Mouse (Mus musculus): Measurements from ENCODE around the gene Elovl5. TPM values are rescaled to one million over a fixed set of nuclear protein-coding genes. Genes with fewer than 3 reads are reported as not detected.
"Not testable (repeated sequence)": the region's sequence is repeated elsewhere in the genome, so short reads cannot be mapped to it uniquely, and the experiment has no call there.

Elovl5 gene
- polyA plus RNA-seq, 1 experiment from 2014 or later, result 70.7 TPM

GRCm38 (mm10) chr9:77993538-77994255, 76.5 kb downstream of the Elovl5 start:
- H3K4me1 ChIP-seq (replicated peaks; ENCODE audit: control insufficient read depth, insufficient read depth, low read length); H3K9ac ChIP-seq (replicated peaks; ENCODE audit: low read depth, low read length); H3K9me3 ChIP-seq (ENCODE audit: control insufficient read depth, low read length); H3K27ac ChIP-seq (ENCODE audit: low read length); H3K4me2 ChIP-seq (ENCODE audit: low read length); H3K27me3 ChIP-seq (replicated peaks; ENCODE audit: control insufficient read depth, insufficient read depth, low read length); H3K36me3 ChIP-seq (ENCODE audit: control insufficient read depth, insufficient read depth); H3K4me3 ChIP-seq (replicated peaks; ENCODE audit: low read length); ATAC-seq: not testable (repeated sequence)
- 86% methylated on average over 2 of the region's 2 CpGs for WGBS

- no peak overlapping the region for H3K9ac ChIP-seq (replicated peaks; ENCODE audit: low read depth, low read length)
- no peak overlapping the region for H3K4me2 ChIP-seq (ENCODE audit: low read length)
- no peak overlapping the region for H3K4me3 ChIP-seq (replicated peaks; ENCODE audit: low read length)
- H3K27ac ChIP-seq (ENCODE audit: low read length), result no peak overlapping the region
- no peaks in the 10 kb centered on the region for H3K36me3 ChIP-seq (ENCODE audit: control insufficient read depth, insufficient read depth)
- no peaks in the 10 kb centered on the region for H3K9me3 ChIP-seq (ENCODE audit: control insufficient read depth, low read length)
- ATAC-seq, result no peak
- 83% methylated on average over 9 of the region's 9 CpGs for WGBS
- H3K27me3 ChIP-seq (replicated peaks; ENCODE audit: control insufficient read depth, insufficient read depth, low read length), result no peaks in the 10 kb centered on the region
- no peaks in the 10 kb centered on the region for H3K4me1 ChIP-seq (replicated peaks; ENCODE audit: control insufficient read depth, insufficient read depth, low read length)
Observed at GRCm38 (mm10) chr9:77995235-77995634, 78.1 kb downstream of the Elovl5 start.

GRCm38 (mm10) chr9:78000586-78001500, 83.7 kb downstream of the Elovl5 start:
- no peak overlapping the region for H3K27ac ChIP-seq (ENCODE audit: low read length)
- H3K4me3 ChIP-seq (replicated peaks; ENCODE audit: low read length), result no peak overlapping the region
- no peak for ATAC-seq
- no peak overlapping the region for H3K4me2 ChIP-seq (ENCODE audit: low read length)
- no peaks in the 10 kb centered on the region for H3K9me3 ChIP-seq (ENCODE audit: control insufficient read depth, low read length)
- no peak overlapping the region for H3K9ac ChIP-seq (replicated peaks; ENCODE audit: low read depth, low read length)
- H3K4me1 ChIP-seq (replicated peaks; ENCODE audit: control insufficient read depth, insufficient read depth, low read length), result no peaks in the 10 kb centered on the region
- no peaks in the 10 kb centered on the region for H3K36me3 ChIP-seq (ENCODE audit: control insufficient read depth, insufficient read depth)
- WGBS, result 89% methylated on average over 7 of the region's 7 CpGs
- H3K27me3 ChIP-seq (replicated peaks; ENCODE audit: control insufficient read depth, insufficient read depth, low read length), result no peaks in the 10 kb centered on the region

GRCm38 (mm10) chr9:78003278-78003677, 86.1 kb downstream of the Elovl5 start:
- H3K4me3 ChIP-seq (replicated peaks; ENCODE audit: low read length), result no peak overlapping the region
- no peaks in the 10 kb centered on the region for H3K27me3 ChIP-seq (replicated peaks; ENCODE audit: control insufficient read depth, insufficient read depth, low read length)
- H3K9ac ChIP-seq (replicated peaks; ENCODE audit: low read depth, low read length), result no peak overlapping the region
- no peak for ATAC-seq
- no peaks in the 10 kb centered on the region for H3K36me3 ChIP-seq (ENCODE audit: control insufficient read depth, insufficient read depth)
- no peak overlapping the region for H3K4me2 ChIP-seq (ENCODE audit: low read length)
- no peaks in the 10 kb centered on the region for H3K4me1 ChIP-seq (replicated peaks; ENCODE audit: control insufficient read depth, insufficient read depth, low read length)
- H3K27ac ChIP-seq (ENCODE audit: low read length), result no peak overlapping the region
- WGBS, result 85% methylated on average over 2 of the region's 2 CpGs
- H3K9me3 ChIP-seq (ENCODE audit: control insufficient read depth, low read length), result no peaks in the 10 kb centered on the region

- no peak overlapping the region for H3K9ac ChIP-seq (replicated peaks; ENCODE audit: low read depth, low read length)
- H3K4me2 ChIP-seq (ENCODE audit: low read length), result no peak overlapping the region
- no peaks in the 10 kb centered on the region for H3K27me3 ChIP-seq (replicated peaks; ENCODE audit: control insufficient read depth, insufficient read depth, low read length)
- no peaks in the 10 kb centered on the region for H3K4me1 ChIP-seq (replicated peaks; ENCODE audit: control insufficient read depth, insufficient read depth, low read length)
- H3K27ac ChIP-seq (ENCODE audit: low read length), result no peak overlapping the region
- no peak overlapping the region for H3K4me3 ChIP-seq (replicated peaks; ENCODE audit: low read length)
- H3K9me3 ChIP-seq (ENCODE audit: control insufficient read depth, low read length), result no peaks in the 10 kb centered on the region
- 58% methylated on average over 3 of the region's 3 CpGs for WGBS
- no peak for ATAC-seq
- no peaks in the 10 kb centered on the region for H3K36me3 ChIP-seq (ENCODE audit: control insufficient read depth, insufficient read depth)
Observed at GRCm38 (mm10) chr9:78005481-78005880, 88.3 kb downstream of the Elovl5 start.

- 55% methylated on average over 19 of the region's 19 CpGs for WGBS
- Histone ChIP-seq H3K9ac (replicated peaks; ENCODE audit: low read depth, low read length) (no peak overlapping the region), H3K27ac (ENCODE audit: low read length) (no peak overlapping the region), H3K36me3 (ENCODE audit: control insufficient read depth, insufficient read depth) (no peaks in the 10 kb centered on the region), H3K4me2 (ENCODE audit: low read length) (no peak overlapping the region), H3K4me1 (replicated peaks; ENCODE audit: control insufficient read depth, insufficient read depth, low read length) (no peaks in the 10 kb centered on the region), H3K4me3 (replicated peaks; ENCODE audit: low read length) (no peak overlapping the region), H3K9me3 (ENCODE audit: control insufficient read depth, low read length) (no peaks in the 10 kb centered on the region), H3K27me3 (replicated peaks; ENCODE audit: control insufficient read depth, insufficient read depth, low read length) (no peaks in the 10 kb centered on the region)
- ATAC-seq, result peak; percentile 83
Observed at GRCm38 (mm10) chr9:78006209-78007001, 89.2 kb downstream of the Elovl5 start.

GRCm38 (mm10) chr9:78009382-78009781, 92.2 kb downstream of the Elovl5 start:
- ATAC-seq, result no peak
- no peaks in the 10 kb centered on the region for H3K9me3 ChIP-seq (ENCODE audit: control insufficient read depth, low read length)
- WGBS, result 92% methylated on average over 7 of the region's 7 CpGs

GRCm38 (mm10) chr9:78010187-78010586, 93.0 kb downstream of the Elovl5 start:
- Histone ChIP-seq H3K9me3 (ENCODE audit: control insufficient read depth, low read length) (no peaks in the 10 kb centered on the region), H3K4me1 (replicated peaks; ENCODE audit: control insufficient read depth, insufficient read depth, low read length) (no peaks in the 10 kb centered on the region), H3K27me3 (replicated peaks; ENCODE audit: control insufficient read depth, insufficient read depth, low read length) (no peaks in the 10 kb centered on the region), H3K36me3 (ENCODE audit: control insufficient read depth, insufficient read depth) (no peaks in the 10 kb centered on the region), H3K9ac (replicated peaks; ENCODE audit: low read depth, low read length) (no peak overlapping the region), H3K27ac (ENCODE audit: low read length) (no peak overlapping the region), H3K4me3 (replicated peaks; ENCODE audit: low read length) (no peak overlapping the region), H3K4me2 (ENCODE audit: low read length) (no peak overlapping the region)
- no peak for ATAC-seq
- WGBS, result 94% methylated on average over 5 of the region's 5 CpGs

More at GRCm38 (mm10) chr9:78009382-78009781, 92.2 kb downstream of the Elovl5 start:
- Histone ChIP-seq H3K4me1 (replicated peaks; ENCODE audit: control insufficient read depth, insufficient read depth, low read length) (no peaks in the 10 kb centered on the region), H3K4me3 (replicated peaks; ENCODE audit: low read length) (no peak overlapping the region), H3K9ac (replicated peaks; ENCODE audit: low read depth, low read length) (no peak overlapping the region), H3K27ac (ENCODE audit: low read length) (no peak overlapping the region), H3K4me2 (ENCODE audit: low read length) (no peak overlapping the region), H3K27me3 (replicated peaks; ENCODE audit: control insufficient read depth, insufficient read depth, low read length) (no peaks in the 10 kb centered on the region), H3K36me3 (ENCODE audit: control insufficient read depth, insufficient read depth) (no peaks in the 10 kb centered on the region)

GRCm38 (mm10) chr9:78010707-78011106, 93.5 kb downstream of the Elovl5 start:
- H3K4me3 ChIP-seq (replicated peaks; ENCODE audit: low read length), result no peak overlapping the region
- no peak overlapping the region for H3K27ac ChIP-seq (ENCODE audit: low read length)
- no peak overlapping the region for H3K4me2 ChIP-seq (ENCODE audit: low read length)
- H3K36me3 ChIP-seq (ENCODE audit: control insufficient read depth, insufficient read depth), result no peaks in the 10 kb centered on the region
- no peaks in the 10 kb centered on the region for H3K4me1 ChIP-seq (replicated peaks; ENCODE audit: control insufficient read depth, insufficient read depth, low read length)
- ATAC-seq, result no peak
- no peaks in the 10 kb centered on the region for H3K9me3 ChIP-seq (ENCODE audit: control insufficient read depth, low read length)
- no peak overlapping the region for H3K9ac ChIP-seq (replicated peaks; ENCODE audit: low read depth, low read length)
- H3K27me3 ChIP-seq (replicated peaks; ENCODE audit: control insufficient read depth, insufficient read depth, low read length), result no peaks in the 10 kb centered on the region
- WGBS, result 89% methylated on average over 10 of the region's 10 CpGs

Data from forebrain, embryonic 16.5 days (tissue).